ENCODE assay signal across 11 mouse cellular contexts in the genomic region with DNA sequence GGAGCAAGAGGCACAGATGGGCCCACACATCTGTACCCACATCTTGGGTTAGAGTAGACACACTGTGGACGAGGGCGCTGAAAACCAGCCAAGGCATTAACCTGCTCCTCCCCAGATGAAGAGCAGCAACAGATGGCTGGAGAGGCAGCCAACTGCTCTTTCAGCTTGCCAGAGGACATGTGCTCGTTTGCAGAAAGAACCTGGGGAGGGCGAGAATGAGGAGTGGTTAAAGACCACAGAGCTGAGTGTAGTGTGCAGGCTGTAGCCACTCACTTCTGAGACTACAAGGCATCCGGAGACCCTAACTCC.
A peak's percentile ranks its signal among the peaks of the same experiment; 100 is the strongest.
DNase-seq lines count a peak whose midpoint lies in the region; ATAC-seq and TF ChIP-seq lines count a peak whose summit lies in the region.
"Had no signal": no experiment of that assay in that cellular context is flagged by ENCODE, and none has a peak within 500 bp of the region (broad histone marks: within the 10 kb centered on the region; RNA-seq: fewer than 3 reads in every experiment).

No protein-coding gene starts in this region.

- peaks cover 22% of the 10 kb centered on the region for H3K4me1 ChIP-seq in hindbrain, embryonic 14.5 days (replicated peaks; ENCODE audit: control insufficient read depth, insufficient read depth, low read length)
- peaks cover 13% of the 10 kb centered on the region for H3K4me1 ChIP-seq in midbrain, embryonic 16.5 days (ENCODE audit: control insufficient read depth, insufficient read depth, low read length)
- H3K4me1 ChIP-seq in intestine, postnatal 0 days (replicated peaks; ENCODE audit: control insufficient read depth, insufficient read depth, low read length), result no peaks in the 10 kb centered on the region
- H3K4me1 ChIP-seq: liver, embryonic 15.5 days had no signal

- no peak for TF ChIP-seq CTCF in intestine, postnatal 0 days (IDR thresholded peaks at IDR 0.05; ENCODE audit: low read depth)

- WGBS in hindbrain, embryonic 14.5 days, result 50% methylated on average over 5 of the region's 5 CpGs
- WGBS in midbrain, embryonic 16.5 days, result 60% methylated on average over 5 of the region's 5 CpGs
- 73% methylated on average over 5 of the region's 5 CpGs for WGBS in intestine, postnatal 0 days

- DNase-seq in retina, postnatal 1 day, result peak; percentile 20
- DNase-seq in retina, embryonic 14.5 days (ENCODE audit: low spot score), result no peak
- DNase-seq in cerebellum, adult 9-10 months, result peak; percentile 93
- DNase-seq in hindbrain, embryonic 14.5 days (ENCODE audit: low spot score), result peak; percentile 64
- DNase-seq in kidney, adult 11 months, result no peak
- no peak for DNase-seq in left cerebral cortex, postnatal 36 days (ENCODE audit: low spot score in 2 of 2)
- DNase-seq: kidney, adult 9 months had no signal

- intact Hi-C loops in left cerebral cortex, postnatal 36 days (cut with DNase I), result no loop called here

- peak overlapping the region; percentile 56 for H3K27ac ChIP-seq in hindbrain, embryonic 14.5 days
- H3K27ac ChIP-seq in midbrain, embryonic 16.5 days (ENCODE audit: low read length), result peak overlapping the region; percentile 56
- no peak overlapping the region for H3K27ac ChIP-seq in intestine, postnatal 0 days (ENCODE audit: low read depth, low read length)
- H3K27ac ChIP-seq: liver, embryonic 15.5 days had no signal

- peaks cover 50% of the 10 kb centered on the region for H3K36me3 ChIP-seq in hindbrain, embryonic 14.5 days (replicated peaks; ENCODE audit: control insufficient read depth, insufficient read depth)
- H3K36me3 ChIP-seq in midbrain, embryonic 16.5 days (ENCODE audit: control insufficient read depth, insufficient read depth, low read length), result no peaks in the 10 kb centered on the region
- H3K36me3 ChIP-seq in intestine, postnatal 0 days (ENCODE audit: control insufficient read depth, insufficient read depth), result no peaks in the 10 kb centered on the region; the same call in 1 of the 2 replicates
- H3K36me3 ChIP-seq: heart, embryonic 12.5 days; liver, embryonic 15.5 days had no signal

- H3K9me3 ChIP-seq in hindbrain, embryonic 14.5 days (ENCODE audit: control insufficient read depth, low read length), result no peaks in the 10 kb centered on the region
- no peaks in the 10 kb centered on the region for H3K9me3 ChIP-seq in midbrain, embryonic 16.5 days (replicated peaks; ENCODE audit: control insufficient read depth, low read length, poor library complexity, severe bottlenecking)
- H3K9me3 ChIP-seq in intestine, postnatal 0 days (ENCODE audit: control insufficient read depth), result no peaks in the 10 kb centered on the region
- H3K9me3 ChIP-seq: heart, embryonic 12.5 days; liver, embryonic 15.5 days had no signal

- ATAC-seq in hindbrain, embryonic 14.5 days (ENCODE audit: low FRiP score), result peak; percentile 57; the same call in 1 of the 2 replicates
- ATAC-seq in midbrain, embryonic 16.5 days, result 0 out of 2 replicates have a peak, but pooled peaks have one; percentile 32
- no peak for ATAC-seq in intestine, postnatal 0 days

- no peak overlapping the region for H3K9ac ChIP-seq in hindbrain, embryonic 14.5 days
- no peak overlapping the region for H3K9ac ChIP-seq in midbrain, embryonic 16.5 days (ENCODE audit: low read depth, low read length)
- no peak overlapping the region for H3K9ac ChIP-seq in intestine, postnatal 0 days (ENCODE audit: low read depth, low read length)
- H3K9ac ChIP-seq: heart, embryonic 12.5 days; liver, embryonic 15.5 days had no signal

- no peaks in the 10 kb centered on the region for H3K27me3 ChIP-seq in hindbrain, embryonic 14.5 days (ENCODE audit: control insufficient read depth, insufficient read depth, low read length)
- H3K27me3 ChIP-seq in midbrain, embryonic 16.5 days (ENCODE audit: control insufficient read depth, insufficient read depth, low read depth, low read length), result no peaks in the 10 kb centered on the region
- H3K27me3 ChIP-seq in intestine, postnatal 0 days (replicated peaks; ENCODE audit: control insufficient read depth, insufficient read depth, low read length), result no peaks in the 10 kb centered on the region
- H3K27me3 ChIP-seq: heart, embryonic 12.5 days; liver, embryonic 15.5 days had no signal

- H3K4me2 ChIP-seq in hindbrain, embryonic 14.5 days (replicated peaks), result no peak overlapping the region
- no peak overlapping the region for H3K4me2 ChIP-seq in midbrain, embryonic 16.5 days (ENCODE audit: low read length)
- H3K4me2 ChIP-seq in intestine, postnatal 0 days (replicated peaks; ENCODE audit: low read depth), result no peak overlapping the region
- H3K4me2 ChIP-seq: heart, embryonic 12.5 days; liver, embryonic 15.5 days had no signal

- no peak overlapping the region for H3K4me3 ChIP-seq in hindbrain, embryonic 14.5 days (replicated peaks; ENCODE audit: low read length)
- no peak overlapping the region for H3K4me3 ChIP-seq in midbrain, embryonic 16.5 days (ENCODE audit: low read depth, low read length)
- no peak overlapping the region for H3K4me3 ChIP-seq in intestine, postnatal 0 days (ENCODE audit: low read depth, low read length)
- H3K4me3 ChIP-seq: heart, embryonic 12.5 days; liver, embryonic 15.5 days had no signal

Comparison
In these comparisons a context has a peak if more than half of its experiments do, and no peak if none do; other contexts are left out.
1. DNase-seq: peak in retina, postnatal 1 day (single experiment), cerebellum, adult 9-10 months (single experiment) and hindbrain, embryonic 14.5 days (single experiment); none in retina, embryonic 14.5 days (single experiment), kidney, adult 11 months (single experiment) and left cerebral cortex, postnatal 36 days (0 of 2).